Mouse (Mus musculus) liver, postnatal 0 days (tissue): ENCODE results near the gene Hoxb5. TPM values are rescaled to one million over a fixed set of nuclear protein-coding genes. Genes with fewer than 3 reads are reported as not detected.

Experiments used
- ATAC-seq: fragments of 200-750 bp; cut with Nextera tagmentation; 2 replicates; pipeline ENCODE4 v1.8.0; 2017; ENCODE audit warnings: mild to moderate bottlenecking, moderate library complexity
- DNase-seq: peaks from one replicate; pipeline ENCODE4 v3.0.0-alpha.2; 2016
- H3K27ac ChIP-seq: fragments of 300-500 bp; sonication (generic); 2 replicates; pipeline ENCODE4 v1.5.1; 2014; ENCODE audit warnings: antibody characterized with exemption, moderate library complexity, mild to moderate bottlenecking, low read depth
- H3K27me3 ChIP-seq: fragments of 300-500 bp; sonication (generic); 2 replicates; pipeline ENCODE4 v1.6.1; 2014; ENCODE audit warnings: low read length, control low read depth, mixed read lengths; ENCODE audit not compliant: insufficient read depth
- H3K36me3 ChIP-seq: fragments of 300-500 bp; sonication (generic); replicated peaks from 2 replicates; pipeline ENCODE4 v1.6.1; 2014; ENCODE audit warnings: mild to moderate bottlenecking, control low read depth, low read length, moderate library complexity, mixed read lengths; ENCODE audit not compliant: insufficient read depth
- H3K4me1 ChIP-seq: fragments of 300-500 bp; sonication (generic); 2 replicates; pipeline ENCODE4 v1.6.1; 2014; ENCODE audit warnings: antibody characterized with exemption, mild to moderate bottlenecking, control low read depth; ENCODE audit not compliant: insufficient read depth
- H3K4me2 ChIP-seq: fragments of 300-500 bp; sonication (generic); 2 replicates; pipeline ENCODE4 v1.6.1; 2014; ENCODE audit warnings: low read depth, mild to moderate bottlenecking, low read length, moderate library complexity, mixed read lengths
- H3K4me3 ChIP-seq: fragments of 300-500 bp; sonication (generic); 2 replicates; pipeline ENCODE4 v1.5.1; 2014; ENCODE audit warnings: low read depth, low read length
- H3K9ac ChIP-seq: fragments of 300-500 bp; sonication (generic); replicated peaks from 2 replicates; pipeline ENCODE4 v1.6.1; 2014; ENCODE audit warnings: mild to moderate bottlenecking, moderate library complexity
- H3K9me3 ChIP-seq: fragments of 300-500 bp; sonication (generic); 2 replicates; pipeline ENCODE4 v1.6.1; 2016; ENCODE audit warnings: mild to moderate bottlenecking, control low read depth, low read length, mixed read lengths
- CTCF ChIP-seq: sonication (generic); IDR thresholded peaks from 2 replicates; pipeline ENCODE4 v1.5.1; 2016; ENCODE audit warnings: antibody characterized with exemption, low read depth
- EP300 ChIP-seq: IDR thresholded peaks from 2 replicates; pipeline ENCODE4 v1.6.1; 2016; ENCODE audit warnings: antibody characterized with exemption, low read depth, mild to moderate bottlenecking
- WGBS: fragments of 180-500 bp; shearing (Covaris S2); extraction: QIAGEN DNeasy Blood & Tissue Kit; methylation state at CpG from one replicate; pipeline ENCODE4 v1.1.7; 2014; ENCODE audit not compliant: insufficient replicate concordance; 5-methylcytosine and 5-hydroxymethylcytosine counted together
- polyA plus RNA-seq: library from polyadenylated mRNA; unstranded; fragments of >200 nt; fragmentation: Nextera tagmentation; extraction: Ambion mirVana; gene quantifications from 2 replicates; pipeline ENCODE4 v1.2.1, GENCODE M21; 2015

The Hoxb5 gene
- polyA plus RNA-seq, 1 experiment from 2014 or later, result 0.75 TPM

GRCm38 (mm10) chr11:96317608-96318367, 14.7 kb downstream of the Hoxb5 start, which contains the start of gene Hoxb4:
Gene Hoxb4 (plus strand): TSS chr11:96318267.
- TF ChIP-seq EP300 (no peak), CTCF (no peak)
- ATAC-seq (no peak), DNase-seq (peak; percentile 14)
- WGBS, result 9% methylated on average over 28 of the region's 28 CpGs
- H3K27me3 ChIP-seq, result peaks cover 82% of the 10 kb centered on the region
- H3K4me3 ChIP-seq, result peak within 1 kb of the TSS; percentile 49
- peak within 1 kb of the TSS; percentile 68 for H3K27ac ChIP-seq
- no peaks in the 10 kb centered on the region for H3K4me1 ChIP-seq
- H3K4me2 ChIP-seq, result peak within 1 kb of the TSS; percentile 69
- no peaks in the 10 kb centered on the region for H3K9me3 ChIP-seq
- peak within 1 kb of the TSS; percentile 54 for H3K9ac ChIP-seq
- no peaks in the 10 kb centered on the region for H3K36me3 ChIP-seq

- H3K4me2 ChIP-seq, result peak overlapping the region; percentile 69
- peaks cover 75% of the 10 kb centered on the region for H3K27me3 ChIP-seq
- TF ChIP-seq CTCF, result no peak
- no peaks in the 10 kb centered on the region for H3K9me3 ChIP-seq
- under 1% methylated on average over 44 of the region's 45 CpGs for WGBS
- H3K9ac ChIP-seq, result peak overlapping the region; percentile 54
- peak overlapping the region; percentile 68 for H3K27ac ChIP-seq
- DNase-seq (peak; percentile 29), ATAC-seq (peak; percentile 59; the same call in 1 of the 2 replicates)
- no peaks in the 10 kb centered on the region for H3K4me1 ChIP-seq
- H3K36me3 ChIP-seq, result no peaks in the 10 kb centered on the region
- peak overlapping the region; percentile 49 for H3K4me3 ChIP-seq
Observed at GRCm38 (mm10) chr11:96318368-96319070, 15.4 kb downstream of the Hoxb5 start.

GRCm38 (mm10) chr11:96319071-96319902, 16.2 kb downstream of the Hoxb5 start:
- Histone ChIP-seq H3K9me3 (no peaks in the 10 kb centered on the region), H3K4me2 (peak overlapping the region; percentile 69), H3K27ac (peak overlapping the region; percentile 68), H3K9ac (peak overlapping the region; percentile 54), H3K27me3 (peaks cover 73% of the 10 kb centered on the region), H3K4me3 (peak overlapping the region; percentile 49), H3K36me3 (no peaks in the 10 kb centered on the region), H3K4me1 (no peaks in the 10 kb centered on the region)
- peak; percentile 15 for DNase-seq
- TF ChIP-seq EP300 (no peak), CTCF (no peak)
- WGBS, result under 1% methylated on average over 34 of the region's 34 CpGs
- no peak; the same call in 1 of the 2 replicates for ATAC-seq

GRCm38 (mm10) chr11:96319910-96320309, 16.8 kb downstream of the Hoxb5 start:
- Histone ChIP-seq H3K27me3 (peaks cover 70% of the 10 kb centered on the region), H3K9ac (peak overlapping the region; percentile 11; the same call in 1 of the 2 replicates), H3K9me3 (no peaks in the 10 kb centered on the region), H3K36me3 (no peaks in the 10 kb centered on the region), H3K4me1 (no peaks in the 10 kb centered on the region), H3K4me3 (peak overlapping the region; percentile 49), H3K27ac (peak overlapping the region; percentile 55), H3K4me2 (peak overlapping the region; percentile 69)
- no peak for ATAC-seq
- under 1% methylated on average over 29 of the region's 29 CpGs for WGBS
- TF ChIP-seq CTCF (no peak), EP300 (no peak)
- DNase-seq, result peak; percentile 18

GRCm38 (mm10) chr11:96320688-96321087, 17.6 kb downstream of the Hoxb5 start:
- WGBS, result 46% methylated on average over 17 of the region's 17 CpGs
- Histone ChIP-seq H3K4me2 (peak overlapping the region; percentile 32; the same call in 1 of the 2 replicates), H3K27ac (no peak overlapping the region; the same call in 1 of the 2 replicates), H3K36me3 (no peaks in the 10 kb centered on the region), H3K9ac (no peak overlapping the region), H3K4me1 (no peaks in the 10 kb centered on the region), H3K9me3 (no peaks in the 10 kb centered on the region), H3K27me3 (peaks cover 68% of the 10 kb centered on the region), H3K4me3 (no peak overlapping the region)
- ATAC-seq (no peak), DNase-seq (peak; percentile 13)
- TF ChIP-seq CTCF (no peak), EP300 (no peak)
